Mouse (Mus musculus) thymus, adult 2 months (tissue): ENCODE measurements around the gene Ypel3. TPM values are rescaled to one million over a fixed set of nuclear protein-coding genes. Genes with fewer than 3 reads are reported as not detected.

Experiments
- DNase-seq: peaks from one replicate; pipeline ENCODE4 v3.0.0; 2021
- H3K27ac ChIP-seq: fragments of 200-500 bp; 2 replicates; pipeline ENCODE4 v1.5.1; 2012; ENCODE audit warnings: low read length, control low read depth; ENCODE audit not compliant: control insufficient read depth, insufficient read depth
- H3K27me3 ChIP-seq: fragments of 200-500 bp; 2 replicates; pipeline ENCODE4 v1.6.1; 2012; ENCODE audit warnings: mild to moderate bottlenecking, low read length, moderate library complexity, mixed read lengths; ENCODE audit not compliant: control insufficient read depth, insufficient read depth
- H3K36me3 ChIP-seq: fragments of 200-500 bp; 2 replicates; pipeline ENCODE4 v1.6.1; 2012; ENCODE audit warnings: mild to moderate bottlenecking, low read length, moderate library complexity; ENCODE audit not compliant: control insufficient read depth, insufficient read depth
- H3K4me1 ChIP-seq: fragments of 200-500 bp; replicated peaks from 2 replicates; pipeline ENCODE4 v1.6.1; 2012; ENCODE audit warnings: low read length; ENCODE audit not compliant: control insufficient read depth, insufficient read depth
- H3K4me3 ChIP-seq: fragments of 200-500 bp; 2 replicates; pipeline ENCODE4 v1.5.1; 2012; ENCODE audit warnings: mild to moderate bottlenecking, low read length, control low read depth, moderate library complexity; ENCODE audit not compliant: control insufficient read depth, insufficient read depth
- CTCF ChIP-seq: fragments of 200-500 bp; IDR thresholded peaks from 2 replicates; pipeline ENCODE4 v1.5.1; 2012; ENCODE audit warnings: mild to moderate bottlenecking, control low read depth, low read length, moderate library complexity, borderline replicate concordance; ENCODE audit not compliant: control insufficient read depth, poor library complexity, insufficient read depth; ENCODE audit errors: extremely low read depth
- POLR2A ChIP-seq: fragments of 200-500 bp; IDR thresholded peaks from 2 replicates; pipeline ENCODE4 v1.6.1; 2012; ENCODE audit warnings: mild to moderate bottlenecking, low read length, control low read depth, moderate library complexity; ENCODE audit not compliant: control insufficient read depth, poor library complexity, insufficient read depth; ENCODE audit errors: extremely low read depth
- WGBS: fragments of 180-500 bp; shearing (Covaris S2); methylation state at CpG from one replicate; pipeline ENCODE4 v1.1.7; 2018; 5-methylcytosine and 5-hydroxymethylcytosine counted together
- polyA plus RNA-seq: library from polyadenylated mRNA; depleted of rRNA; stranded (reverse); fragments of >200 nt; gene quantifications from 2 replicates; pipeline ENCODE4 v1.2.3, GENCODE M21; 2012

Gene Ypel3
- polyA plus RNA-seq, 1 experiment: 622 TPM

DNA sequence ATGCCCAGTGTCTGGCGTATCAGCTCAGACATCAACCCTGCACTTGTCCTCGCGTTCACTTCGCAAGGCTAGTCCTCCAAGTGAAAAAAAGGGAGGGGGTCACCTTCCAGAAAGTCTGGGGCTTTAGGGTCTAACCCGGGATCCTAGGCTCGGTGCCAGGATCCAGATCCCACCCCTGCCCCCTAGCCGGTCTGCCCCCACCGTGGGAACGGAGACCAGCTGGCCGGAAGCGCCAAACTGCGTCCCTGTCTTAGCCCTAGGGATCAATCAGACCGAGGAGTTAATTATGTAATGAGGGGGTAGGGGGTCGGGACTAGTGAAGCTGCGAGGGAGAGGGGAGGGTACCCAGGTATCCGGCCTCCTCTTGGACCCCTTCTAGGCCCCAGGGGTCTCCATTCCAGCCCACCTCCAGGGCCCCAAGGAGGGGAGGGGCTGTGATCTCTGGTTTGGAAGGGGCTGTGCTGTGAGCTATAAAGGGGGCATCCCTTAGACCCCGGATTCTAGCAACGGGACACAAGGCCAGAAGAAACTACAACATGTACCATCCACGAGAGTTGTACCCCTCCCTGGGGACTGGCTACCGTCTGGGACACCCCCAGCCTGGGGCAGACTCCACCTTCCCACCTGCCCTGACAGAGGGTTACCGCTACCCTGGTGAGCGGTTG lies 4.3 kb downstream of the Ypel3 start, which contains the start of gene Tbx6:
Gene Tbx6 (plus strand): TSS at position 513 of the 665 bp plus-strand sequence.
- no peak for TF ChIP-seq POLR2A
- no peak for TF ChIP-seq CTCF
- DNase-seq: no peak
- H3K27ac ChIP-seq: no peak within 1 kb of the TSS
- no peaks in the 10 kb centered on the region for H3K27me3 ChIP-seq
- 50% methylated on average over 22 of the region's 22 CpGs for whole genome bisulfite sequencing
- H3K4me1 ChIP-seq: peaks cover 31% of the 10 kb centered on the region
- H3K36me3 ChIP-seq: peaks cover 15% of the 10 kb centered on the region
- H3K4me3 ChIP-seq: no peak within 1 kb of the TSS

DNA sequence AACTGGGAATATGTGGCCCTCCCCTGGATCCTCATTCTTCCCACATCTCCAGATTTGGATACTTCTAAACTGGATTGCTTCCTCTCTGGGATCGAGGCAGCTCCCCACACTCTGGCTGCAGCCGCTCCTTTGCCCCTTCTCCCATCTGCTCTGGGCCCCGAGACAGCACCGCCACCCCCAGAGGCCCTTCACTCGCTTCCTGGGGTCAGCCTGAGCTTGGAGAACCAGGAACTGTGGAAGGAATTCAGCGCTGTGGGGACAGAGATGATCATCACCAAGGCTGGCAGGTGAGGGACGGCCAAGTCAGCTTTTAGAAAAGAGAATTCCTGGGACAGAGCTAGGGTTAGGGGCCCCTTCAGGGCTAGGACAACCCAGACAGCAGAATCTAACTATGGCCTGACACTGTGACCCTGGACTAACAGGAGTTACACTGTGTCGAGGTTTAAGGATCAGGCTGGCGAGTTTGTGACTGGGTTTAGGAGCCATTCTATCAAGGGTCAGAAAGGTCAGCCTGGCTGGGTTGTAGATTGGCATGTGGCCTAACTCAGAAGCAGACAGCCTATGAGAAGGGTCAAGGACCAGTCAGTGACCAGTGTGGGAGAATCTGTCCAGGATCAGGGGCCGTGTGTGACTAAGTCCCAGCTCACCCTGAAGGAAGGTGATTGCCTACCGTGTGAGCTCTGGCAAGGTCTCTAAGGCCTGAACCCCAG lies 5.1 kb downstream of the Ypel3 start:
- H3K27ac ChIP-seq: no peak overlapping the region
- H3K27me3 ChIP-seq: no peaks in the 10 kb centered on the region
- no peak for DNase-seq
- no peak overlapping the region for H3K4me3 ChIP-seq
- H3K36me3 ChIP-seq: peaks cover 22% of the 10 kb centered on the region
- 91% methylated on average over 11 of the region's 11 CpGs for WGBS
- peaks cover 31% of the 10 kb centered on the region for H3K4me1 ChIP-seq
- no peak for TF ChIP-seq POLR2A
- TF ChIP-seq CTCF: no peak

GRCm38 (mm10) chr7:126782693-126783092 lies 5.9 kb downstream of the Ypel3 start:
- 94% methylated on average over 13 of the region's 13 CpGs for WGBS
- Histone ChIP-seq H3K27ac (no peak overlapping the region), H3K4me3 (no peak overlapping the region), H3K27me3 (no peaks in the 10 kb centered on the region), H3K4me1 (peaks cover 27% of the 10 kb centered on the region), H3K36me3 (peaks cover 31% of the 10 kb centered on the region)
- no peak for DNase-seq
- no peak for TF ChIP-seq POLR2A
- no peak for TF ChIP-seq CTCF

DNA sequence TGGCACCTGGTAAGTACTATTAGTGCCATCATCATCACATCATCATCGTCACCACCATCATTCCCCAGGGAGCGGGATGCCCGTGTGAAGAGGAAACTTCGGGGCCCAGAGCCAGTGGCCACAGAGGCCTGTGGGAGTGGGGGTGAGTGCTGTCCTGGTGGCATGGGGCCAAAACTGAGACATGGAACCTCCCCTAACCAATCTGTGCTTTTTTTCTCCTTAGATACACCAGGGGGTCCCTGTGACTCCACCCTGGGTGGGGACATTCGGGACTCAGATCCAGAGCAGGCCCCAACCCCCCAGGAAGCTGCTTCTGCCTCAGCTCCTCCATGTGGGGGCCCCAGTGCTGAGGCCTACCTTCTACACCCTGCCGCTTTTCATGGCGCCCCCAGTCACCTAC lies 7.7 kb downstream of the Ypel3 start:
- no peak for DNase-seq
- no peak overlapping the region for H3K27ac ChIP-seq
- 95% methylated on average over 7 of the region's 7 CpGs for WGBS
- peaks cover 48% of the 10 kb centered on the region for H3K36me3 ChIP-seq
- H3K4me1 ChIP-seq: peaks cover 14% of the 10 kb centered on the region
- no peaks in the 10 kb centered on the region for H3K27me3 ChIP-seq
- TF ChIP-seq POLR2A (no peak), CTCF (no peak)
- no peak overlapping the region for H3K4me3 ChIP-seq

DNA sequence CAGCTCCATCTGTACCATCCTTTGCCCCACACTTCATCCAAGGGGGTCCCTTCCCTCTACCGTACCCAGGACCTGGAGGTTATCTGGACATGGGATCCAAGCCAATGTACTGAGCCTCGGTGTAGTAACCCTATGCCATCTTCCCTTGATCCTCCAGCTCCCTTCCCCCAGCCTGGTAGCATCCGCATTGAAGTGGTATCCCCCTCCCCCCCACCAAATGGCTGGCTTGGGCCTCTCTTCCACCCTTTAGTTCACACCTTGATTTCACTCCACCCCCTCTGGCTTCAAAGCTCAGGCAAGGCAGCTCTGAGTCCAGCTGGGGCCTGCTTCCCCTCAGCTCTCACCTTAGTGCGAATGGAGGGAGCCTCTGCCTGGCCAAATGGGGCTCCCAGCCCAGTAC lies 8.3 kb downstream of the Ypel3 start:
- WGBS: 92% methylated on average over 4 of the region's 4 CpGs
- no peak overlapping the region for H3K27ac ChIP-seq
- H3K4me3 ChIP-seq: no peak overlapping the region
- peaks cover 9% of the 10 kb centered on the region for H3K4me1 ChIP-seq
- H3K36me3 ChIP-seq: peaks cover 54% of the 10 kb centered on the region
- no peak for TF ChIP-seq CTCF
- no peak for TF ChIP-seq POLR2A
- no peaks in the 10 kb centered on the region for H3K27me3 ChIP-seq
- no peak for DNase-seq

GRCm38 (mm10) chr7:126786142-126786541 lies 9.4 kb downstream of the Ypel3 start:
- Histone ChIP-seq H3K27me3 (no peaks in the 10 kb centered on the region), H3K4me3 (no peak overlapping the region), H3K27ac (no peak overlapping the region), H3K4me1 (peaks cover 3% of the 10 kb centered on the region), H3K36me3 (peaks cover 54% of the 10 kb centered on the region)
- DNase-seq: no peak
- no peak for TF ChIP-seq CTCF
- TF ChIP-seq POLR2A: no peak
- WGBS: 96% methylated on average over 14 of the region's 14 CpGs
